Comparison of ENCODE assay signal across 8 mouse cellular contexts in the genomic region with DNA sequence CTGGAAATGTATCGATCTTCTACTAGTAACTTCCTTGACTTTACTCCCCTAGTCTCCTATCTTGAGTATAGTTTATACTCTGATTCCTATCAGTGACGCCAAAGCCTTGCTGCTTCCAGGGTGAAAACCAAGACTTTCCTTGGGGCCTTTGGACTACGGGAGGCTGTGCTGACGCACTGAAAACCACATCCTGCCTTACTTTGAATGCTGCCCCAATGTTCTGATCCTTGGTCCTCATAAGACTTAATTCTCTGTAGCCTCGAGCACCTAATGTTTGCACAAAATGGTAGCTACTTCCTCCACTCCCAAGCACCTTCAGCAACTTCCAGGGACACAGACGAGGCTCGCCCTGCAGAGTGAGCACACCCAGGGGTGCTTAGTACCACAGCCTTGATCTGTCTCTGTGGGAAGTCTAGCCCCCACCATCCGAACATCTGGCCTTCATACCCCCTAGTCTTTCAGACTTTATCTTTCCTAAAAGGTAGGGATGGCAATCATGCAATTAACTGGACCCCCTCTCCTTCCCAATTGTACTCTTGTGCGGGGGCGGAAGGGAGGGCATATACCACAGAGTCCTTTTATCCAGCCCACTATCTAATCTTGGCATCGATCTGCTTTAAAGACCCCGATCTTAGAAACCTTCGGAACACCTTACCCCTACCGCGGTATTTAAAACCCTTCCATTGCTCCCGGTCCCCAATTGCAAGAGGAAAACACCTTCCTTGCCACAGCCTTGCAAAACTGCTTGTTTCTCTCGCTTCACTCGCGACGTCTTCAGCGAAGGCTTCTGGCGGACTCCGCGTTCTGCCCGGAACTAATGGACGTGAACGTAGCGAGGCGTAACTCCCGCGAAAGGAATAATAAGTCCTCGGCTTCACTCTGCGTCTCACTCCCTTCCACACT. TPM values are rescaled to one million over a fixed set of nuclear protein-coding genes. Genes with fewer than 3 reads are reported as not detected.
A peak's percentile ranks its signal among the peaks of the same experiment; 100 is the strongest.
DNase-seq lines count a peak whose midpoint lies in the region; ATAC-seq and TF ChIP-seq lines count a peak whose summit lies in the region.

No protein-coding gene starts in this region.

- intact Hi-C loops in gastrocnemius, postnatal 14 days (cut with DNase I; ENCODE audit: low total_unique reads), result no loop called here

- H3K4me2 ChIP-seq in lung, embryonic 15.5 days, result peak overlapping the region; percentile 93
- H3K4me2 ChIP-seq in hindbrain, postnatal 0 days (ENCODE audit: low read depth, low read length), result peak overlapping the region; percentile 93
- peak overlapping the region; percentile 80 for H3K4me2 ChIP-seq in myocyte (ENCODE audit: low read depth)

- no peaks in the 10 kb centered on the region for H3K9me3 ChIP-seq in lung, embryonic 15.5 days
- no peaks in the 10 kb centered on the region for H3K9me3 ChIP-seq in hindbrain, postnatal 0 days (ENCODE audit: low read length)

- no peak for TF ChIP-seq CTCF in cortical plate, adult 2 months (IDR thresholded peaks at IDR 0.05; ENCODE audit: extremely low read depth, insufficient read depth, low read length)
- TF ChIP-seq CTCF in hindbrain, postnatal 0 days (IDR thresholded peaks at IDR 0.05; ENCODE audit: low read depth), result no peak

- 9% methylated on average over 33 of the region's 33 CpGs for WGBS in lung, embryonic 15.5 days
- WGBS in hindbrain, postnatal 0 days, result 10% methylated on average over 33 of the region's 33 CpGs

- TF ChIP-seq POLR2A in cortical plate, adult 2 months (IDR thresholded peaks at IDR 0.05; ENCODE audit: extremely low read depth, insufficient read depth, low read length), result no peak
- no peak for TF ChIP-seq POLR2A in myocyte (IDR thresholded peaks at IDR 0.05; ENCODE audit: insufficient read length, low read depth)

- H3K4me3 ChIP-seq in lung, embryonic 15.5 days, result peak overlapping the region; percentile 89
- H3K4me3 ChIP-seq in cortical plate, adult 2 months (ENCODE audit: insufficient read depth, low read length), result peak overlapping the region; percentile 91
- peak overlapping the region; percentile 88 for H3K4me3 ChIP-seq in hindbrain, postnatal 0 days (ENCODE audit: low read length)
- peak overlapping the region; percentile 76 for H3K4me3 ChIP-seq in myocyte

- peak overlapping the region; percentile 72 for H3K9ac ChIP-seq in lung, embryonic 15.5 days
- peak overlapping the region; percentile 68 for H3K9ac ChIP-seq in hindbrain, postnatal 0 days (replicated peaks; ENCODE audit: low read length)

- DNase-seq in lung, postnatal 25 days (ENCODE audit: low spot score), result no peak
- DNase-seq in hindbrain, postnatal 0 days (ENCODE audit: low spot score), result no peak
- no peak for DNase-seq in right cerebral cortex, postnatal 4 days
- DNase-seq in gastrocnemius, postnatal 14 days, result no peak
- no peak for DNase-seq in right cerebral cortex, postnatal 10 days (ENCODE audit: low spot score in 2 of 2)

- peaks cover 51% of the 10 kb centered on the region for H3K79me2 ChIP-seq in myocyte (ENCODE audit: control insufficient read depth, insufficient read depth)

- H3K4me1 ChIP-seq in lung, embryonic 15.5 days, result peaks cover 22% of the 10 kb centered on the region
- peaks cover 7% of the 10 kb centered on the region for H3K4me1 ChIP-seq in cortical plate, adult 2 months (ENCODE audit: control insufficient read depth, insufficient read depth, low read length)
- H3K4me1 ChIP-seq in hindbrain, postnatal 0 days (ENCODE audit: insufficient read depth, low read length), result peaks cover 19% of the 10 kb centered on the region; the same call in 1 of the 2 replicates

- H3K27ac ChIP-seq in lung, embryonic 15.5 days, result peak overlapping the region; percentile 87
- H3K27ac ChIP-seq in cortical plate, adult 2 months (ENCODE audit: insufficient read depth, low read length), result peak overlapping the region; percentile 20; the same call in 1 of the 2 replicates
- H3K27ac ChIP-seq in hindbrain, postnatal 0 days, result peak overlapping the region; percentile 74

- no peaks in the 10 kb centered on the region for H3K36me3 ChIP-seq in lung, embryonic 15.5 days
- no peaks in the 10 kb centered on the region for H3K36me3 ChIP-seq in hindbrain, postnatal 0 days (ENCODE audit: insufficient read depth, low read length)
- no peaks in the 10 kb centered on the region for H3K36me3 ChIP-seq in myocyte (ENCODE audit: control insufficient read depth, insufficient read depth)

- peak; percentile 24; the same call in 1 of the 2 replicates for ATAC-seq in lung, embryonic 15.5 days (ENCODE audit: borderline replicate concordance, extremely low read depth, low FRiP score, low TSS enrichment)
- peak; percentile 18 for ATAC-seq in hindbrain, postnatal 0 days

- peak overlapping the region; percentile 59 for H3ac ChIP-seq in myocyte (ENCODE audit: control insufficient read depth, insufficient read length)

- no peaks in the 10 kb centered on the region for H3K27me3 ChIP-seq in lung, embryonic 15.5 days
- no peaks in the 10 kb centered on the region for H3K27me3 ChIP-seq in hindbrain, postnatal 0 days (ENCODE audit: insufficient read depth, low read length)
- H3K27me3 ChIP-seq in myocyte (ENCODE audit: control insufficient read depth, insufficient read depth, insufficient read length), result no peaks in the 10 kb centered on the region

TF ChIP-seq in myocyte, 11 proteins besides CTCF, POLR2A, EP300 and RAD21:
- TF ChIP-seq USF1 (IDR thresholded peaks at IDR 0.05; ENCODE audit: low read depth), result no peak
- no peak for TF ChIP-seq MAX (IDR thresholded peaks at IDR 0.05; ENCODE audit: low read depth)
- no peak for TF ChIP-seq MYOG (IDR thresholded peaks at IDR 0.05; ENCODE audit: control insufficient read depth in 1 of 3, insufficient read depth in 1 of 3, insufficient read length in 2 of 3, low read depth in 2 of 3)
- TF ChIP-seq REST (IDR thresholded peaks at IDR 0.05; ENCODE audit: insufficient read depth, insufficient read length), result no peak
- no peak for TF ChIP-seq CEBPB (IDR thresholded peaks at IDR 0.05; ENCODE audit: insufficient read depth, poor library complexity, severe bottlenecking)
- no peak for TF ChIP-seq POLR2AphosphoS2 (IDR thresholded peaks at IDR 0.05; ENCODE audit: insufficient read length, low read depth)
- no peak for TF ChIP-seq SRF (IDR thresholded peaks at IDR 0.05; ENCODE audit: control insufficient read depth, insufficient read length, low read depth)

RNA-seq across cellular contexts. Expression of a gene that starts 0.8 kb away (rescaled TPM):
- 2.1 and 2.3 TPM in 2 replicates for polyA plus RNA-seq in lung, embryonic 15.5 days (2015; fragmentation: Nextera tagmentation; extraction: Ambion mirVana)
- 8.2 and 8.4 TPM in 2 replicates for polyA plus RNA-seq in cortical plate, adult 2 months (2012; rRNA removed)
- 8.5 and 11.1 TPM in 2 replicates for total RNA-seq in hindbrain, postnatal 0 days (2014; rRNA removed)
- 4.8 and 5.6 TPM in 2 replicates for polyA plus RNA-seq in hindbrain, postnatal 0 days (2015; fragmentation: Nextera tagmentation; extraction: Ambion mirVana)
- polyA plus RNA-seq in myocyte (2012; fragmentation: generic; extraction: Trizol), result 3.7 TPM
- 1 to 10 TPM; 4.1 to 4.6 TPM for total RNA-seq in gastrocnemius, postnatal 14 days (2021)

Comparison
In these comparisons a context has a peak if more than half of its experiments do, and no peak if none do; other contexts are left out.
1. H3K27ac ChIP-seq: peak in every context shown above with its lines; median percentile 87 in lung, embryonic 15.5 days; 74 in hindbrain, postnatal 0 days; 20 in cortical plate, adult 2 months.